Mouse (Mus musculus): Measurements from ENCODE around the gene Qrich2. TPM values are rescaled to one million over a fixed set of nuclear protein-coding genes. Genes with fewer than 3 reads are reported as not detected.
"Not testable (repeated sequence)": the region's sequence is repeated elsewhere in the genome, so short reads cannot be mapped to it uniquely, and the experiment has no call there.

Gene Qrich2
- polyA plus RNA-seq, 1 experiment from 2014 or later, result not detected

- H3K9ac ChIP-seq (ENCODE audit: low read depth, low read length); H3K27ac ChIP-seq (ENCODE audit: low read length); H3K9me3 ChIP-seq (replicated peaks; ENCODE audit: control insufficient read depth, low read length); H3K27me3 ChIP-seq (ENCODE audit: control insufficient read depth, insufficient read depth, low read depth, low read length); H3K4me3 ChIP-seq (ENCODE audit: low read depth, low read length); H3K4me2 ChIP-seq (ENCODE audit: low read depth, low read length); H3K36me3 ChIP-seq (ENCODE audit: control insufficient read depth, insufficient read depth); ATAC-seq (ENCODE audit: low read depth): not testable (repeated sequence)
- WGBS (ENCODE audit: insufficient replicate concordance), result 79% methylated on average over 1 of the region's 1 CpGs
- H3K4me1 ChIP-seq (ENCODE audit: control insufficient read depth, low read depth, low read length), result peaks cover 14% of the 10 kb centered on the region
These were observed 26.5 kb upstream of the Qrich2 start for GRCm38 (mm10) chr11:116492507-116492906.

GRCm38 (mm10) chr11:116491338-116491737 lies 25.3 kb upstream of the Qrich2 start:
- H3K27ac ChIP-seq (ENCODE audit: low read length), result no peak overlapping the region
- 55% methylated on average over 6 of the region's 6 CpGs for WGBS (ENCODE audit: insufficient replicate concordance)

GRCm38 (mm10) chr11:116490232-116491107 lies 24.4 kb upstream of the Qrich2 start:
- peak overlapping the region; percentile 89 for H3K4me3 ChIP-seq (ENCODE audit: low read depth, low read length)
- no peaks in the 10 kb centered on the region for H3K27me3 ChIP-seq (ENCODE audit: control insufficient read depth, insufficient read depth, low read depth, low read length)
- peak overlapping the region; percentile 93 for H3K4me2 ChIP-seq (ENCODE audit: low read depth, low read length)
- H3K4me1 ChIP-seq (ENCODE audit: control insufficient read depth, low read depth, low read length), result peaks cover 14% of the 10 kb centered on the region
- WGBS (ENCODE audit: insufficient replicate concordance), result under 1% methylated on average over 62 of the region's 62 CpGs
- H3K36me3 ChIP-seq (ENCODE audit: control insufficient read depth, insufficient read depth), result 0 out of 2 replicates have a peak, but pooled peaks cover 2% of the 10 kb centered on the region
- H3K9ac ChIP-seq (ENCODE audit: low read depth, low read length), result peak overlapping the region; percentile 90
- ATAC-seq (ENCODE audit: low read depth), result peak; percentile 92
- no peaks in the 10 kb centered on the region for H3K9me3 ChIP-seq (replicated peaks; ENCODE audit: control insufficient read depth, low read length)
- H3K27ac ChIP-seq (ENCODE audit: low read length), result peak overlapping the region; percentile 77

More at GRCm38 (mm10) chr11:116491338-116491737, 25.3 kb upstream of the Qrich2 start:
- Histone ChIP-seq H3K9ac (ENCODE audit: low read depth, low read length) (no peak overlapping the region), H3K36me3 (ENCODE audit: control insufficient read depth, insufficient read depth) (no peaks in the 10 kb centered on the region), H3K4me2 (ENCODE audit: low read depth, low read length) (no peak overlapping the region), H3K9me3 (replicated peaks; ENCODE audit: control insufficient read depth, low read length) (no peaks in the 10 kb centered on the region), H3K27me3 (ENCODE audit: control insufficient read depth, insufficient read depth, low read depth, low read length) (no peaks in the 10 kb centered on the region), H3K4me1 (ENCODE audit: control insufficient read depth, low read depth, low read length) (peaks cover 14% of the 10 kb centered on the region), H3K4me3 (ENCODE audit: low read depth, low read length) (no peak overlapping the region)
- no peak for ATAC-seq (ENCODE audit: low read depth)

- H3K4me2 ChIP-seq (ENCODE audit: low read depth, low read length), result peak overlapping the region; percentile 93
- H3K27me3 ChIP-seq (ENCODE audit: control insufficient read depth, insufficient read depth, low read depth, low read length), result no peaks in the 10 kb centered on the region
- H3K9me3 ChIP-seq (replicated peaks; ENCODE audit: control insufficient read depth, low read length), result no peaks in the 10 kb centered on the region
- H3K4me3 ChIP-seq (ENCODE audit: low read depth, low read length), result peak overlapping the region; percentile 89
- peaks cover 14% of the 10 kb centered on the region for H3K4me1 ChIP-seq (ENCODE audit: control insufficient read depth, low read depth, low read length)
- H3K9ac ChIP-seq (ENCODE audit: low read depth, low read length), result peak overlapping the region; percentile 90
- peak; percentile 32 for ATAC-seq (ENCODE audit: low read depth)
- WGBS (ENCODE audit: insufficient replicate concordance), result under 1% methylated on average over 38 of the region's 39 CpGs
- 0 out of 2 replicates have a peak, but pooled peaks cover 2% of the 10 kb centered on the region for H3K36me3 ChIP-seq (ENCODE audit: control insufficient read depth, insufficient read depth)
- peak overlapping the region; percentile 77 for H3K27ac ChIP-seq (ENCODE audit: low read length)
These were observed 23.8 kb upstream of the Qrich2 start for GRCm38 (mm10) chr11:116489771-116490231.

GRCm38 (mm10) chr11:116488693-116489375 lies 22.8 kb upstream of the Qrich2 start:
- Histone ChIP-seq H3K36me3 (ENCODE audit: control insufficient read depth, insufficient read depth) (peaks cover 5% of the 10 kb centered on the region; the same call in 1 of the 2 replicates), H3K27me3 (ENCODE audit: control insufficient read depth, insufficient read depth, low read depth, low read length) (no peaks in the 10 kb centered on the region), H3K4me3 (ENCODE audit: low read depth, low read length) (peak overlapping the region; percentile 89), H3K4me2 (ENCODE audit: low read depth, low read length) (peak overlapping the region; percentile 93), H3K27ac (ENCODE audit: low read length) (no peak overlapping the region), H3K4me1 (ENCODE audit: control insufficient read depth, low read depth, low read length) (peaks cover 14% of the 10 kb centered on the region), H3K9me3 (replicated peaks; ENCODE audit: control insufficient read depth, low read length) (no peaks in the 10 kb centered on the region), H3K9ac (ENCODE audit: low read depth, low read length) (peak overlapping the region; percentile 90)
- WGBS (ENCODE audit: insufficient replicate concordance), result 59% methylated on average over 14 of the region's 14 CpGs
- no peak for ATAC-seq (ENCODE audit: low read depth)

- Histone ChIP-seq H3K9me3 (replicated peaks; ENCODE audit: control insufficient read depth, low read length) (no peaks in the 10 kb centered on the region), H3K27ac (ENCODE audit: low read length) (no peak overlapping the region), H3K9ac (ENCODE audit: low read depth, low read length) (no peak overlapping the region), H3K4me2 (ENCODE audit: low read depth, low read length) (no peak overlapping the region), H3K27me3 (ENCODE audit: control insufficient read depth, insufficient read depth, low read depth, low read length) (no peaks in the 10 kb centered on the region), H3K36me3 (ENCODE audit: control insufficient read depth, insufficient read depth) (peaks cover 5% of the 10 kb centered on the region; the same call in 1 of the 2 replicates), H3K4me3 (ENCODE audit: low read depth, low read length) (no peak overlapping the region), H3K4me1 (ENCODE audit: control insufficient read depth, low read depth, low read length) (peaks cover 14% of the 10 kb centered on the region)
- ATAC-seq (ENCODE audit: low read depth), result no peak
These were observed 22.2 kb upstream of the Qrich2 start for GRCm38 (mm10) chr11:116488207-116488606.

GRCm38 (mm10) chr11:116484261-116484660 lies 18.2 kb upstream of the Qrich2 start:
- H3K36me3 ChIP-seq (ENCODE audit: control insufficient read depth, insufficient read depth), result peaks cover 9% of the 10 kb centered on the region
- peak; percentile 57 for ATAC-seq (ENCODE audit: low read depth)
- H3K27me3 ChIP-seq (ENCODE audit: control insufficient read depth, insufficient read depth, low read depth, low read length), result no peaks in the 10 kb centered on the region
- no peak overlapping the region for H3K9ac ChIP-seq (ENCODE audit: low read depth, low read length)
- H3K4me2 ChIP-seq (ENCODE audit: low read depth, low read length), result no peak overlapping the region
- peaks cover 4% of the 10 kb centered on the region for H3K4me1 ChIP-seq (ENCODE audit: control insufficient read depth, low read depth, low read length)
- no peaks in the 10 kb centered on the region for H3K9me3 ChIP-seq (replicated peaks; ENCODE audit: control insufficient read depth, low read length)
- H3K27ac ChIP-seq (ENCODE audit: low read length), result peak overlapping the region; percentile 38
- no peak overlapping the region for H3K4me3 ChIP-seq (ENCODE audit: low read depth, low read length)
- WGBS (ENCODE audit: insufficient replicate concordance), result 74% methylated on average over 8 of the region's 8 CpGs

GRCm38 (mm10) chr11:116481776-116482175 lies 15.7 kb upstream of the Qrich2 start:
- H3K4me1 ChIP-seq (ENCODE audit: control insufficient read depth, low read depth, low read length), result no peaks in the 10 kb centered on the region; the same call in 1 of the 2 replicates
- H3K4me2 ChIP-seq (ENCODE audit: low read depth, low read length), result no peak overlapping the region
- H3K27me3 ChIP-seq (ENCODE audit: control insufficient read depth, insufficient read depth, low read depth, low read length), result no peaks in the 10 kb centered on the region
- no peaks in the 10 kb centered on the region for H3K9me3 ChIP-seq (replicated peaks; ENCODE audit: control insufficient read depth, low read length)
- no peak overlapping the region for H3K4me3 ChIP-seq (ENCODE audit: low read depth, low read length)
- H3K27ac ChIP-seq (ENCODE audit: low read length), result no peak overlapping the region
- WGBS (ENCODE audit: insufficient replicate concordance), result 79% methylated on average over 7 of the region's 7 CpGs
- no peak overlapping the region for H3K9ac ChIP-seq (ENCODE audit: low read depth, low read length)
- peaks cover 22% of the 10 kb centered on the region for H3K36me3 ChIP-seq (ENCODE audit: control insufficient read depth, insufficient read depth)
- no peak for ATAC-seq (ENCODE audit: low read depth)
